Mouse (Mus musculus): ENCODE results near the gene Daam1. TPM values are rescaled to one million over a fixed set of nuclear protein-coding genes. Genes with fewer than 3 reads are reported as not detected.

Gene Daam1
- polyA plus RNA-seq, 1 experiment from 2014 or later: 8.8 TPM

DNA sequence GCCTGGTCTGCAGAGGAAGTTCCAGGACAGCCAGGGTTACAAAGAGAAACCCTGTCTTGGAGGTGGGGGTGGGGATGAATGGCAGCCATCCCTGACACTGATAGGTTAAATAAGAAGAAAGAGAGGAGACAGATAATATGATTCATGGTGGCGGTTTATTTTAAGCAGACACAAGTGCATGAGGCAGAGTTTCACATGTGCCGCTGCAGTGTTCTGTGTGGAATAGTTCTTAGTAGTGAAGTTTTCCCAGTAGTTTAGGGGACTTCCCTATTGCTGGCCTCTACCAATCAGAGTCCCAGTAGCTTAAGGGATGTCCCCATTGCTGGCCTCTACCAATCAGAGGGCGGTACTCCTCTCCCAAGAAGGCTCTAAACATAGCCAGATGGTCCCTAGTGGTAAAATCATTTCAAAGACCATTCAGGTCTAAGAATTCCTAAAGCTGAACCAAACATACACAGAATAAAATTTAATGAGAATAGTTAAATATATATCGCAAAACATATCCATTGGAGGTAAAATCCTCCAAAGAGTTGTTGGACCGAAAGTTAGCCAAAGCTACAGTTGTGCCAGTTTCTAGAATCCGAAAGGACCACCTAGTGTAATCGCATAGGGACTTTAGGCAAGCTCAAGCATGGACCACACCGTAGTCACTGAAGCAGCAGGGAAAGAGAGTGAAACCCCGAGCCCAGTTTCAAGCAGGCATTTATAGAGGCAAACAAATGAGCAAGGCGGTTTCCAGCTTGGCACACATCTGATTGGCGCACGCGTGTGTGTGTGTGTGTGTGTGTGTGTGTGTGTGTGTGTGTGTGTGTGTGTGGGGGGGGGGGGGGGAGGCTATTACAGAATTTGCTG lies 178.4 kb downstream of the Daam1 start:
- DNase-seq (no peak), ATAC-seq (ENCODE audit: low read depth) (no peak)
- H3K4me2 ChIP-seq: no peak overlapping the region
- WGBS (ENCODE audit: insufficient replicate concordance): 83% methylated on average over 13 of the region's 13 CpGs
- no peak overlapping the region for H3K9ac ChIP-seq
- H3K9me3 ChIP-seq (replicated peaks): no peaks in the 10 kb centered on the region
- no peak overlapping the region for H3K27ac ChIP-seq
- no peak overlapping the region for H3K4me3 ChIP-seq (replicated peaks)
- H3K27me3 ChIP-seq: no peaks in the 10 kb centered on the region
- no peaks in the 10 kb centered on the region for H3K4me1 ChIP-seq (replicated peaks)
- H3K36me3 ChIP-seq: no peaks in the 10 kb centered on the region

DNA sequence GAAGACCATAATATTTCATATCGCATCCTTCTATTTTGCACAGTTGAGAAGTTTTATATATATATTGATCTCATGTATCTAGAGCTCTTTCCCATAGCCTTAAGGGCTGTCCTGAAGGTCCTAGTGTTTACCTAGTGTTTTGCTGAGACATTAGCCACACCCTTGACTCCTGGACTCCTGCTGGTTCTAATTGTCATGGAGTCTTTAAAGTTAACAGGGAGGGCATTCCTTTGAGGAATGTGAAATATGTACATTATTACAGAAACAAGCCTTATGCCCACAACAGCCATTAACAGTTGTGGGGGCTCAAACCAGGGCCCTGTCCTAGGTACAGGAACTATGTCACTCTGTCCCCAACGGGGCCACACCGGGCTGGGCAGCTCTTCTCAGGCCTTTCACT lies 180.5 kb downstream of the Daam1 start:
- WGBS (ENCODE audit: insufficient replicate concordance): 85% methylated on average over 3 of the region's 3 CpGs
- H3K27me3 ChIP-seq: no peaks in the 10 kb centered on the region
- H3K9me3 ChIP-seq (replicated peaks): no peaks in the 10 kb centered on the region
- H3K4me2 ChIP-seq: no peak overlapping the region
- H3K4me1 ChIP-seq (replicated peaks): no peaks in the 10 kb centered on the region
- H3K4me3 ChIP-seq (replicated peaks): no peak overlapping the region
- DNase-seq (no peak), ATAC-seq (ENCODE audit: low read depth) (no peak)
- no peak overlapping the region for H3K27ac ChIP-seq
- H3K9ac ChIP-seq: no peak overlapping the region
- H3K36me3 ChIP-seq: no peaks in the 10 kb centered on the region

DNA sequence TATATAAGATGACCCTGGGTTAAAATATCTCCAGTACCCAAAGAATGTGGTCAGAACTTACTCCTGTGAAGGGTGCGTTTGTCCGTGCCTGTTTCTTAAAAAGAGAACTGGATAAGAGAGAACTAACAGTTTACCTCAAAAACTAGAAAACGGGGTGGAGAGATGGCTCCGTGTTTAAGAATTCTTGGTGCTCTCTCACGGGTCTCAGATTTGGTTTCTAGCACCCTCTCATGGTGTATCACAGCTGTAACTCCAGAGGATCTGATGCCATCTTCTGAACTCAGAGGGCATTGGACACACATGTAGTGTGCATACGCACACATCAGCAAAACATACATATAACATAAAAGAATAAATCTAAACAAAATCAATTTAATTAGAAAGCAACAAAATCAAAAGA lies 181.2 kb downstream of the Daam1 start:
- Histone ChIP-seq H3K27me3 (no peaks in the 10 kb centered on the region), H3K27ac (no peak overlapping the region), H3K4me3 (replicated peaks) (no peak overlapping the region), H3K9me3 (replicated peaks) (no peaks in the 10 kb centered on the region), H3K4me1 (replicated peaks) (no peaks in the 10 kb centered on the region; the same call in 1 of the 2 replicates), H3K36me3 (no peaks in the 10 kb centered on the region), H3K9ac (no peak overlapping the region), H3K4me2 (no peak overlapping the region)
- DNase-seq: no peak
- 70% methylated on average over 6 of the region's 6 CpGs for WGBS (ENCODE audit: insufficient replicate concordance)
- ATAC-seq (ENCODE audit: low read depth): no peak

DNA sequence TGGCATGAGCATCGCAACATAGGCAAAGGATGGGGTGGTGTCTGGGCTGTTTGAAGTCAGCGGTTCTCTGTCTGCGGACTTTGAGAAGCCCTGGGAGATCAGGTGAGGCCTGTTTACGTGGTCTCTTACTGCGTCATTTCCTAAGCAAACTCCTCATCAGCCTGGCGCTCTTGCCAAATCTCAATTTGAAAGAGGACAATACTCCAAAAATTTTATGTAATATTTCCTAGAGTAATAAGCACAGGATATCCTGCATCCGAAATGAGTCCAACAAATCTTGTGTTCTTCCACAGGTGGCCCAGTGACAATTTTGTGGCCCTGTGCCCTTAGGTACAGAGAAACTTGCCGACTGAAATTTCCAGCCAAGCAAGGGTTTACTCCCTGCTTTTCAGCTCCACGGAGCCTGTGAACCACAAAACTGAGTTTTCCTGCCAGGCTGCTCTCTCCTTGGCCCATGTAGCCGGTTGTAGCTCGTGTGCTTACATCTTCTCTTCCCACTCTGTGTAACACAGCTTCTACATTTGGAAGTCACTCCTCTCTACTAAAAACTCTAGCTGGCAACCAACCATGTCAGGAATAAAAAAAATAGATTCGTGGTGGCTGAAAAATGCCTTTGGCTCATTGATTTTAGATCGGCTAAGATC lies 183.0 kb downstream of the Daam1 start:
- no peaks in the 10 kb centered on the region for H3K27me3 ChIP-seq
- H3K9ac ChIP-seq: no peak overlapping the region
- H3K4me2 ChIP-seq: no peak overlapping the region
- H3K9me3 ChIP-seq (replicated peaks): no peaks in the 10 kb centered on the region
- 74% methylated on average over 13 of the region's 13 CpGs for WGBS (ENCODE audit: insufficient replicate concordance)
- ATAC-seq (ENCODE audit: low read depth): no peak
- H3K4me3 ChIP-seq (replicated peaks): no peak overlapping the region
- no peaks in the 10 kb centered on the region; the same call in 1 of the 2 replicates for H3K4me1 ChIP-seq (replicated peaks)
- no peaks in the 10 kb centered on the region for H3K36me3 ChIP-seq
- no peak for DNase-seq
- H3K27ac ChIP-seq: no peak overlapping the region

DNA sequence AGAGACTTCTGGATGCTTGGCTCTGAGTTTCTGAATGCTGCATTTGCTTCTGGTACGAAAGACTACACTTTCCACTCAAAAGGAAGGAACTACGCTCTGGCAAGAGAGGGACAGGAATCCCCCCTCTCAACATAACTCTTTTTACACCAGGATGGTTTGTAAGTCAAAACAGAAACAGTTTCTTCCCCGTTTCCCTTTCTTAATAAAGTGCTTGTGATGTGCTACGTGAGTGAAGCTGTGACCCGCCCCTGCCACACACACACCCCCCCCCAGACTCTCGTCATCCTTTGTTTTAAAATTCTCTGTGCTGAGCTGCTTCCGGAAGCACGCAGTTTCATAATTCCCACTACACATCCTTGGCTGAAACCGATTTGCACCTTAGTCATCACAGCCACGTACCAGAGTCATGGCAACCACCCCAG lies 183.5 kb downstream of the Daam1 start:
- no peak overlapping the region for H3K4me2 ChIP-seq
- H3K9ac ChIP-seq: no peak overlapping the region
- no peaks in the 10 kb centered on the region for H3K27me3 ChIP-seq
- H3K4me3 ChIP-seq (replicated peaks): no peak overlapping the region
- DNase-seq (no peak), ATAC-seq (ENCODE audit: low read depth) (no peak)
- H3K9me3 ChIP-seq (replicated peaks): no peaks in the 10 kb centered on the region
- no peak overlapping the region for H3K27ac ChIP-seq
- H3K36me3 ChIP-seq: no peaks in the 10 kb centered on the region
- 67% methylated on average over 10 of the region's 10 CpGs for WGBS (ENCODE audit: insufficient replicate concordance)
- no peaks in the 10 kb centered on the region; the same call in 1 of the 2 replicates for H3K4me1 ChIP-seq (replicated peaks)

DNA sequence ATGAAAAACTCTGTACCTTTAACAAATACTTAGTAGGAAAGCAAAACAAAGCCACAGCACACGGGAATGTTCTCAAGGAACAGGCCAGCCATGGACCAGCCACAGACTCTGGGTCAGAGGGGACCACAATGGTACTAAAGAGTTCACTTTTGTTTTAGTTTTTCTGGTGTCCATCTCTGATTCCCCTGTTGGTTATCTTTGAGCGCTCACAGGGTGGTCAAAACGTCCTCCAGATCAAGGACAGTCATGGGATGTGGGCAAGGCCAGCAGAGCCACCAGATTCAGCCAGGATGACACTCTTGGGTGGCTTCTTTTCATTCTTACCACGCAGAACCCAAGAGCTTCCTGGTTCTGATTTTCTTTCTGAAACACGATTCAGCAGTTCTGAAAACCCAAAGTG lies 184.4 kb downstream of the Daam1 start:
- no peaks in the 10 kb centered on the region for H3K9me3 ChIP-seq (replicated peaks)
- no peak overlapping the region for H3K4me2 ChIP-seq
- H3K4me1 ChIP-seq (replicated peaks): no peaks in the 10 kb centered on the region; the same call in 1 of the 2 replicates
- H3K27me3 ChIP-seq: no peaks in the 10 kb centered on the region
- no peak overlapping the region for H3K4me3 ChIP-seq (replicated peaks)
- no peak overlapping the region for H3K9ac ChIP-seq
- H3K36me3 ChIP-seq: no peaks in the 10 kb centered on the region
- ATAC-seq (ENCODE audit: low read depth) (no peak), DNase-seq (no peak)
- WGBS (ENCODE audit: insufficient replicate concordance): 54% methylated on average over 5 of the region's 5 CpGs
- no peak overlapping the region for H3K27ac ChIP-seq

DNA sequence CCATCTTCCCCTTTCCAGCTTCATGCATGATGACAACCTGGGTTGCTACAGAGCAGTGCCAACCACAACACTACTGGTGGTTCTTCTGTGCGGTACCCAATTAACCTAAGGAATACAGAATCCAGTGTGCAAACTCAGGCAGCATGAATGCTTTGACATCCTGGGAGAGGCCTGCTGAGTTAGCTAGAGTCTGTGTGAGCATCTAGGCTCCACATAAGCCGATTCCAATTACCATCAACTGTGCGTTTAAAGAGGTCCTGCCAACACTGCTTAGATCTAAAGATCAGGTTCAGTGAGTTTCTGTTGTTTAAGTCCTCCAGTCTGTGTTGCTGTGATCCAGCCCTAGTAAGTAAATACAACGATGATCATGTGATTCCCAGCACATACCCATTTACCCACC lies 189.4 kb downstream of the Daam1 start:
- 80% methylated on average over 4 of the region's 4 CpGs for WGBS (ENCODE audit: insufficient replicate concordance)
- no peak overlapping the region for H3K4me2 ChIP-seq
- no peak overlapping the region for H3K27ac ChIP-seq
- no peaks in the 10 kb centered on the region for H3K36me3 ChIP-seq
- no peak overlapping the region for H3K9ac ChIP-seq
- ATAC-seq (ENCODE audit: low read depth) (no peak), DNase-seq (no peak)
- H3K27me3 ChIP-seq: no peaks in the 10 kb centered on the region
- H3K4me3 ChIP-seq (replicated peaks): no peak overlapping the region
- 0 out of 2 replicates have a peak, but pooled peaks cover 8% of the 10 kb centered on the region for H3K9me3 ChIP-seq (replicated peaks)
- H3K4me1 ChIP-seq (replicated peaks): peaks cover 9% of the 10 kb centered on the region

DNA sequence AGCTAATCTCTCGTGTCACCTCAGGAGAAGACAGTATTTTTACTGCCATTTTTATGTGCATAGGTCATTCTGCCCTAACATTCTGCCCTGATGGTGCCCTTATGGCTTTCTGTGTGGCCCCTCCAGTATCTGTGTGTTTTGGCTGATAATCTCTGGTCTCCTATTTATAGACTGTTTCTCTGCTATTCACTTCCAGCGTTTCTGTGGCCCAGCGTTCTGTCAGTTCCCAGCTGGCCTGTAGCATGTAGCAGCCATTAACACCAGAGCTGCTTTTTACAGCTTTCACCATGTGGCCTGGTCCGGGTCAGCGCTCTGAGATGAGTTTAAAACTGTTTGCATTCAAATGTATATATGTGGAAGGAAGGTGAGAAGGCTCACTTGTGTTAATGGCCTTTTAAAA lies 190.7 kb downstream of the Daam1 start:
- 44% methylated on average over 5 of the region's 5 CpGs for WGBS (ENCODE audit: insufficient replicate concordance)
- Histone ChIP-seq H3K27ac (no peak overlapping the region), H3K27me3 (no peaks in the 10 kb centered on the region), H3K4me1 (replicated peaks) (peaks cover 9% of the 10 kb centered on the region), H3K4me3 (replicated peaks) (no peak overlapping the region), H3K9ac (no peak overlapping the region), H3K9me3 (replicated peaks) (0 out of 2 replicates have a peak, but pooled peaks cover 8% of the 10 kb centered on the region), H3K4me2 (no peak overlapping the region), H3K36me3 (no peaks in the 10 kb centered on the region)
- ATAC-seq (ENCODE audit: low read depth): no peak
- DNase-seq: no peak

DNA sequence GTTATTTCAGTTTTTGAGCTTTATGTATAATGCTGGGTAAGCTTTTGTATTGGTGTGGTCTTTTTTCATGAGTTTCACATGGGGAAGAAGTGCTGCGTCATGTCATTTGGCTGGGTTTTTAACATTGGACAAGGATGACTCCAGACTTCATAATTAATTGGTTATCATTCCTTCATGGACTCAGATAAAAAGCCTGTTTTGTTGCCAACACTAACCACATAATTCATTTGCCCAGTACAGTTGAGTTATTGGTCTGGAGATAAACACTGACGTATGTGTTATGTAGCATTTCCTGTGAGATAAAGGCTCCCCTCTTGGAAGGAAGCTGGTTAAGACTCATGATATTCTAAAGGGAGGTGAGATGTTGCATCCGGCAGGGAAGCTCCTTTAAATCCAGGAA lies 191.9 kb downstream of the Daam1 start:
- WGBS (ENCODE audit: insufficient replicate concordance): 50% methylated on average over 3 of the region's 3 CpGs
- H3K9ac ChIP-seq: no peak overlapping the region

DNA sequence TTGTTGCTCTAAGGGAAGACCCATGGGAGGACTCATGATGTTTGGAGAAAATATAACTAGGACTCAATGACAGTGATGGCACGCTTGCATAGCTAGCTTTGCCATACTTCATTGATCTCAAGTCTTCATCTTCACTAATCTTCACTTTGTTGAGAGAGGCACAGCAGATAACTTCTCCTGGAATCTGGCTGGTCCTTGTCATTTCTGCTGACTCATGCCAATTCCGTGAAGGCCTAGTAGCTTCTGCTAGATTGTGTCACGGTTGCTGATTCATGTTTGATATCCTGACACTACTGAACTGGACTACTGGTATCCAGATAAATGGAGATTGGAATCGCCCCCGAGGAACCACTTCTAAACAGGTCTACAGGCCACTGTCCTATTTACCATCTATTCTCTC lies 192.7 kb downstream of the Daam1 start:
- WGBS (ENCODE audit: insufficient replicate concordance): 67% methylated on average over 5 of the region's 5 CpGs
- Histone ChIP-seq H3K27me3 (no peaks in the 10 kb centered on the region), H3K36me3 (no peaks in the 10 kb centered on the region), H3K9me3 (replicated peaks) (0 out of 2 replicates have a peak, but pooled peaks cover 8% of the 10 kb centered on the region), H3K4me2 (no peak overlapping the region), H3K4me3 (replicated peaks) (no peak overlapping the region), H3K9ac (no peak overlapping the region), H3K27ac (no peak overlapping the region), H3K4me1 (replicated peaks) (peaks cover 9% of the 10 kb centered on the region)
- DNase-seq: no peak
- no peak for ATAC-seq (ENCODE audit: low read depth)

More for the DNA sequence above, 191.9 kb downstream of the Daam1 start:
- no peak overlapping the region for H3K4me3 ChIP-seq (replicated peaks)
- H3K4me1 ChIP-seq (replicated peaks): peaks cover 9% of the 10 kb centered on the region
- 0 out of 2 replicates have a peak, but pooled peaks cover 8% of the 10 kb centered on the region for H3K9me3 ChIP-seq (replicated peaks)
- H3K27me3 ChIP-seq: no peaks in the 10 kb centered on the region
- H3K4me2 ChIP-seq: no peak overlapping the region
- no peak for DNase-seq
- no peak for ATAC-seq (ENCODE audit: low read depth)
- H3K36me3 ChIP-seq: no peaks in the 10 kb centered on the region
- H3K27ac ChIP-seq: no peak overlapping the region

DNA sequence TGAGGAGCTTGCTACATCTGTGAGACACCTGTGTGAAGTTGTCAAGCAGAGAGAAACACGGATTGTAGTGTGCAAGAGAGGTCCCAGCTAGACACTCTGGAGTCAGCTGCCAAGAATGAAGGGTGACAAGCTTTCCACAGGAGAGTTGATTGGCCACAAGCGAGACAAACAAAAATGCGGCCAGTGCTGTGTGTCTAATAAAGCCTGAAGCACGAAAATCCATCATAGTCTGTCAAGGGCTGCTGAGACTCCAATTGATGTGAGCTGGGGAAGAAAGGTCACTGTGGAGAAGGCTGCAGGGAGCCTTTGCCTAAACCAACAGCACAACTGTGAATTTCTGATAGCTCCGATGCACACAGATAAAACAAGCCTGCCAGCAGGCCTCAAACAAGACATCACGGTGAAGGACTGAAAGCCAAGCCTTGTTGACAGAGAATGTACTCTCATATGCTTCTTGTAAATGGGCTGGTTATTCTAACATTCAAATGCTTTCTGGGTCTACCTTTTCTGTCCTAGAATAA lies 194.5 kb downstream of the Daam1 start:
- Histone ChIP-seq H3K9me3 (replicated peaks) (0 out of 2 replicates have a peak, but pooled peaks cover 8% of the 10 kb centered on the region), H3K27ac (no peak overlapping the region), H3K27me3 (no peaks in the 10 kb centered on the region), H3K9ac (no peak overlapping the region), H3K36me3 (no peaks in the 10 kb centered on the region), H3K4me2 (no peak overlapping the region), H3K4me3 (replicated peaks) (no peak overlapping the region), H3K4me1 (replicated peaks) (peaks cover 9% of the 10 kb centered on the region)
- DNase-seq (no peak), ATAC-seq (ENCODE audit: low read depth) (no peak)
- 56% methylated on average over 6 of the region's 6 CpGs for WGBS (ENCODE audit: insufficient replicate concordance)
